Mouse (Mus musculus): ENCODE data around the gene H2al1a. TPM values are rescaled to one million over a fixed set of nuclear protein-coding genes. Genes with fewer than 3 reads are reported as not detected.
"Not testable (repeated sequence)": the region's sequence is repeated elsewhere in the genome, so short reads cannot be mapped to it uniquely, and the experiment has no call there.

Gene H2al1a
- polyA plus RNA-seq, 2 experiments: not detected

DNA sequence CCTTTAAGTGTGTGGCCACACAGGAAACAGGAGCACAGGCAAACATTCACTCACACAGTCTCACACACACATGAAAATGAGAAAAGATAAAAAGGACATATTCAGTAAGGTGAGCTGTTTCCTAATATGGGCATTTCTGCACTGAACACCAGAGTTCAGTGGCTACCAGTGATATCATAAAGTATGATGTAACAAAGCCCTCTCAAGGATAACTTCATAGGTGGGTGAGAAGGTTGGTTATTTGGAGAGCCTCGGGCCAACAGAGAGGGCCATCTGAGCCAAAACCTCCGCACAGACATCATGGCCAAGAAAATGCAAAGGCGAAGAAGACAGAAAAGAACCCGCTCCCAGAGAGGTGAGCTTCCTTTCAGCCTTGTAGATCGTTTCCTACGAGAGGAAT, 22.1 kb downstream of the H2al1a start, which contains the start of gene H2al1h:
H2al1h (plus strand) TSS at position 301 of the 400 bp plus-strand sequence.
- not testable (repeated sequence) for H3K27ac ChIP-seq (replicated peaks; ENCODE audit: low read depth, low read length); H3K27me3 ChIP-seq (ENCODE audit: control insufficient read depth, insufficient read depth, low read length); H3K9ac ChIP-seq (ENCODE audit: low read depth, low read length, severe bottlenecking); DNase-seq (ENCODE audit: low spot score); H3K4me2 ChIP-seq (replicated peaks; ENCODE audit: low read depth, low read length, severe bottlenecking); H3K9me3 ChIP-seq (ENCODE audit: control insufficient read depth, low read length); H3K36me3 ChIP-seq (ENCODE audit: control insufficient read depth, insufficient read depth, low read length); H3K4me1 ChIP-seq (ENCODE audit: control insufficient read depth, insufficient read depth, low read length); H3K4me3 ChIP-seq (replicated peaks; ENCODE audit: low read length); ATAC-seq (ENCODE audit: low FRiP score, low read depth)
- no CpG with 5 or more reads among the region's 6 CpGs for WGBS

DNA sequence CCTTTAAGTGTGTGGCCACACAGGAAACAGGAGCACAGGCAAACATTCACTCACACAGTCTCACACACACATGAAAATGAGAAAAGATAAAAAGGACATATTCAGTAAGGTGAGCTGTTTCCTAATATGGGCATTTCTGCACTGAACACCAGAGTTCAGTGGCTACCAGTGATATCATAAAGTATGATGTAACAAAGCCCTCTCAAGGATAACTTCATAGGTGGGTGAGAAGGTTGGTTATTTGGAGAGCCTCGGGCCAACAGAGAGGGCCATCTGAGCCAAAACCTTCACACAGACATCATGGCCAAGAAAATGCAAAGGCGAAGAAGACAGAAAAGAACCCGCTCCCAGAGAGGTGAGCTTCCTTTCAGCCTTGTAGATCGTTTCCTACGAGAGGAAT, 25.3 kb downstream of the H2al1a start, which contains the start of gene H2al1i:
H2al1i (plus strand) TSS at position 301 of the 400 bp plus-strand sequence.
- H3K27ac ChIP-seq (replicated peaks; ENCODE audit: low read depth, low read length); ATAC-seq (ENCODE audit: low FRiP score, low read depth); H3K4me3 ChIP-seq (replicated peaks; ENCODE audit: low read length); H3K9me3 ChIP-seq (ENCODE audit: control insufficient read depth, low read length); H3K9ac ChIP-seq (ENCODE audit: low read depth, low read length, severe bottlenecking); H3K4me1 ChIP-seq (ENCODE audit: control insufficient read depth, insufficient read depth, low read length); H3K4me2 ChIP-seq (replicated peaks; ENCODE audit: low read depth, low read length, severe bottlenecking); DNase-seq (ENCODE audit: low spot score); H3K27me3 ChIP-seq (ENCODE audit: control insufficient read depth, insufficient read depth, low read length); H3K36me3 ChIP-seq (ENCODE audit: control insufficient read depth, insufficient read depth, low read length): not testable (repeated sequence)
- WGBS: 100% methylated on average over 2 of the region's 5 CpGs

DNA sequence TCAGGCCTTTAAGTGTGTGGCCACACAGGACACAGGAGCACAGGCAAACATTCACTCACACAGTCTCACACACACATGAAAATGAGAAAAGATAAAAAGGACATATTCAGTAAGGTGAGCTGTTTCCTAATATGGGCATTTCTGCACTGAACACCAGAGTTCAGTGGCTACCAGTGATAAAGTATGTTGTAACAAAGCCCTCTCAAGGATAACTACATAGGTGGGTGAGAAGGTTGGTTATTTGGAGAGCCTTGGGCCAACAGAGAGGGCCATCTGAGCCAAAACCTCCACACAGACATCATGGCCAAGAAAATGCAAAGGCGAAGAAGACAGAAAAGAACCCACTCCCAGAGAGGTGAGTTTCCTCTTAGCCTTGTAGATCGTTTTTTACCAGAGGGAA, 28.5 kb downstream of the H2al1a start, which contains the start of gene H2al1j:
H2al1j (plus strand) TSS at position 301 of the 400 bp plus-strand sequence.
- H3K4me2 ChIP-seq (replicated peaks; ENCODE audit: low read depth, low read length, severe bottlenecking); H3K27me3 ChIP-seq (ENCODE audit: control insufficient read depth, insufficient read depth, low read length); H3K9ac ChIP-seq (ENCODE audit: low read depth, low read length, severe bottlenecking); H3K4me3 ChIP-seq (replicated peaks; ENCODE audit: low read length); H3K4me1 ChIP-seq (ENCODE audit: control insufficient read depth, insufficient read depth, low read length); H3K36me3 ChIP-seq (ENCODE audit: control insufficient read depth, insufficient read depth, low read length); H3K9me3 ChIP-seq (ENCODE audit: control insufficient read depth, low read length); DNase-seq (ENCODE audit: low spot score); H3K27ac ChIP-seq (replicated peaks; ENCODE audit: low read depth, low read length); ATAC-seq (ENCODE audit: low FRiP score, low read depth): not testable (repeated sequence)
- WGBS: 81% methylated on average over 2 of the region's 2 CpGs

DNA sequence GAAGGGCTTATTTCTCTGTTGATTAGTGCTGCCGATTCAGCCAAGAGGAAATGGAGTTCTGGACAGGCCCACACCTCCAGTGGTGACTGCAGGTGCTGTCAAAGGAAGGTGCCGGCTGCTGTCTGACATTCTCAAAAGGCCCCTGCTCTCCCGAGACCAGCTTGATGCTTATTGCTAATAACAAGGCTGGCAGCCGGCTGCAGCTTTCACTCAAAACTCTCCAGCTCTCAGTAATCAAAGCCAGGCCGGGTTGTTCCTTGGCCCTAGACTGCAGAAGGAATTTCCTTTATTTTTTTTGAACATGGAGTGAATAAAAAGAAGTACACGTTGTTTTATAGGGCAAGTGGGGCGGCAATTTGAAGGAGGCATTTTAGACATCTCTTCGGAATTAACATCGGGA, 46.7 kb downstream of the H2al1a start:
- peak; percentile 57 for ATAC-seq (ENCODE audit: low FRiP score, low read depth)
- 0 out of 2 replicates have a peak overlapping the region, but pooled peaks have one; percentile 19 for H3K27ac ChIP-seq (replicated peaks; ENCODE audit: low read depth, low read length)

DNA sequence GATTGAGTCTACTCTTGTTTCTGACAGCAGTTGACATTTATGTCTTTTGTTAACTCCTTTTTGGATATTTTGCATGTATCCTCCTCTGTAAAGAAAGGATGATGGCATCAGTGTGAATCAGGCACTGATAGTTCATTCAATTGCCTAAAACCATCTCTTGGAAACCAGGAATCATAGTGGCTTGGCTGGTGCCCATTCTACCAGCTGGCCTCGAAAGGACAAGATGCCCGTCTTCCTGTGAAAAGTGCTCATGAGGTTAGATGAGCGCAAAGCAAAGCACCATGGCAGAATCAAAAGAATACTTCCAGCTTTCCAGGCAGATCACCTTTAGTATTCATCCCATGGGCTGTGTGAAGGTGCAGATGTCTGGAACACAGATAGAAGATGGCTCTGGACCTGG, 47.7 kb downstream of the H2al1a start:
- WGBS: 81% methylated on average over 3 of the region's 3 CpGs
- H3K27me3 ChIP-seq (ENCODE audit: control insufficient read depth, insufficient read depth, low read length): no peaks in the 10 kb centered on the region
- no peak overlapping the region for H3K9ac ChIP-seq (ENCODE audit: low read depth, low read length, severe bottlenecking)
- H3K9me3 ChIP-seq (ENCODE audit: control insufficient read depth, low read length): no peaks in the 10 kb centered on the region
- no peak overlapping the region for H3K4me2 ChIP-seq (replicated peaks; ENCODE audit: low read depth, low read length, severe bottlenecking)
- DNase-seq (ENCODE audit: low spot score): no peak
- H3K36me3 ChIP-seq (ENCODE audit: control insufficient read depth, insufficient read depth, low read length): no peaks in the 10 kb centered on the region
- H3K4me1 ChIP-seq (ENCODE audit: control insufficient read depth, insufficient read depth, low read length): peaks cover 8% of the 10 kb centered on the region
- ATAC-seq (ENCODE audit: low FRiP score, low read depth): no peak
- TF ChIP-seq POLR2A (IDR thresholded peaks at IDR 0.05; ENCODE audit: borderline replicate concordance, extremely low read depth, insufficient read depth, insufficient read length): no peak
- no peak overlapping the region for H3K4me3 ChIP-seq (replicated peaks; ENCODE audit: low read length)
- H3K27ac ChIP-seq (replicated peaks; ENCODE audit: low read depth, low read length): no peak overlapping the region

More for the DNA sequence above, 46.7 kb downstream of the H2al1a start:
- Histone ChIP-seq H3K36me3 (ENCODE audit: control insufficient read depth, insufficient read depth, low read length) (no peaks in the 10 kb centered on the region), H3K27me3 (ENCODE audit: control insufficient read depth, insufficient read depth, low read length) (no peaks in the 10 kb centered on the region), H3K9me3 (ENCODE audit: control insufficient read depth, low read length) (no peaks in the 10 kb centered on the region), H3K4me1 (ENCODE audit: control insufficient read depth, insufficient read depth, low read length) (peaks cover 8% of the 10 kb centered on the region), H3K4me2 (replicated peaks; ENCODE audit: low read depth, low read length, severe bottlenecking) (peak overlapping the region; percentile 28), H3K4me3 (replicated peaks; ENCODE audit: low read length) (no peak overlapping the region), H3K9ac (ENCODE audit: low read depth, low read length, severe bottlenecking) (no peak overlapping the region)
- TF ChIP-seq POLR2A (IDR thresholded peaks at IDR 0.05; ENCODE audit: borderline replicate concordance, extremely low read depth, insufficient read depth, insufficient read length): no peak
- peak; percentile 71 for DNase-seq (ENCODE audit: low spot score)
- whole genome bisulfite sequencing: 38% methylated on average over 9 of the region's 9 CpGs

Other genes starting within 250 kb of the H2al1a start
- gene H2al1b, start 3.2 kb downstream of the H2al1a start, polyA plus RNA-seq (2012; rRNA removed): not detected in 2 replicates
- not detected in 2 replicates for gene H2al1b, start 3.2 kb downstream of the H2al1a start, polyA plus RNA-seq (2014; fragmentation: Nextera tagmentation; extraction: Ambion mirVana)
- gene H2al1c, start 6.4 kb downstream of the H2al1a start, polyA plus RNA-seq (2012; rRNA removed): not detected in 2 replicates
- not detected in 2 replicates for gene H2al1c, start 6.4 kb downstream of the H2al1a start, polyA plus RNA-seq (2014; fragmentation: Nextera tagmentation; extraction: Ambion mirVana)
- not detected in 2 replicates for gene H2al1d, start 9.6 kb downstream of the H2al1a start, polyA plus RNA-seq (2012; rRNA removed)
- gene H2al1d, start 9.6 kb downstream of the H2al1a start, polyA plus RNA-seq (2014; fragmentation: Nextera tagmentation; extraction: Ambion mirVana): not detected in 2 replicates
- not detected in 2 replicates for gene H2al1e, start 12.7 kb downstream of the H2al1a start, polyA plus RNA-seq (2012; rRNA removed)
- gene H2al1e, start 12.7 kb downstream of the H2al1a start, polyA plus RNA-seq (2014; fragmentation: Nextera tagmentation; extraction: Ambion mirVana): not detected in 2 replicates
- gene H2al1f, start 15.9 kb downstream of the H2al1a start, polyA plus RNA-seq (2012; rRNA removed): not detected in 2 replicates
- not detected in 2 replicates for gene H2al1f, start 15.9 kb downstream of the H2al1a start, polyA plus RNA-seq (2014; fragmentation: Nextera tagmentation; extraction: Ambion mirVana)
- gene H2al1g, start 19.0 kb downstream of the H2al1a start, polyA plus RNA-seq (2012; rRNA removed): not detected in 2 replicates
- not detected in 2 replicates for gene H2al1g, start 19.0 kb downstream of the H2al1a start, polyA plus RNA-seq (2014; fragmentation: Nextera tagmentation; extraction: Ambion mirVana)
- not detected in 2 replicates for gene H2al1h, start 22.2 kb downstream of the H2al1a start, polyA plus RNA-seq (2012; rRNA removed)
- gene H2al1h, start 22.2 kb downstream of the H2al1a start, polyA plus RNA-seq (2014; fragmentation: Nextera tagmentation; extraction: Ambion mirVana): not detected in 2 replicates
- gene H2al1i, start 25.4 kb downstream of the H2al1a start, polyA plus RNA-seq (2012; rRNA removed): not detected in 2 replicates
- gene H2al1i, start 25.4 kb downstream of the H2al1a start, polyA plus RNA-seq (2014; fragmentation: Nextera tagmentation; extraction: Ambion mirVana): not detected in 2 replicates
- gene H2al1j, start 28.6 kb downstream of the H2al1a start, polyA plus RNA-seq (2012; rRNA removed): not detected in 2 replicates
- gene H2al1j, start 28.6 kb downstream of the H2al1a start, polyA plus RNA-seq (2014; fragmentation: Nextera tagmentation; extraction: Ambion mirVana): not detected in 2 replicates